Mouse (Mus musculus): Measurements from ENCODE around the gene Mcpt9.

DNA sequence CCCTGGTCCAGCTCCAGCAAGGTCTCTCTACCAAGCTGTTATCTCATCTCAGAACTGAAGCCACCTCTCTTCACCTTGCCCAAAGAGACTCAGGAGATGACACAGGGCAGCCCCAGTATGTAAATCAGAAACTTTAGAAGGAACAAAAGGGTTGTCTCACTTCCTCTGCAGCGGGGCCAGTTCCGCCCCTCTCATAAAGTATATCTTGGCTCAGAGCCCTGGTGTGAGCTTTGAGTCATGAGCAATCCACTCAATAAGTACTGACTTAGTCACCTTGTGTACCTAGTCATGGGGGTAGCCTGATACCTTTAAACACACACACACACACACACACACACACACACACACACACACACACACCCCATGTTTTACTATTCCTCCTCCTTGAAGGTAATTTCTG is 4.1 kb upstream of the Mcpt9 start:
- no peak for TF ChIP-seq CTCF (IDR thresholded peaks at IDR 0.05; ENCODE audit: low read depth)
- TF ChIP-seq EP300 (IDR thresholded peaks at IDR 0.05; ENCODE audit: low read depth): no peak
